Mouse (Mus musculus) thymus, adult 2 months (tissue): ENCODE data around the gene Sept9. TPM values are rescaled to one million over a fixed set of nuclear protein-coding genes. Genes with fewer than 3 reads are reported as not detected.
"Not testable (repeated sequence)": the region's sequence is repeated elsewhere in the genome, so short reads cannot be mapped to it uniquely, and the experiment has no call there.

ENCODE experiments used
- DNase-seq: peaks from one replicate; pipeline ENCODE4 v3.0.0; 2021
- H3K27ac ChIP-seq: fragments of 200-500 bp; 2 replicates; pipeline ENCODE4 v1.5.1; 2012; ENCODE audit warnings: low read length, control low read depth; ENCODE audit not compliant: control insufficient read depth, insufficient read depth
- H3K27me3 ChIP-seq: fragments of 200-500 bp; 2 replicates; pipeline ENCODE4 v1.6.1; 2012; ENCODE audit warnings: mild to moderate bottlenecking, low read length, moderate library complexity, mixed read lengths; ENCODE audit not compliant: control insufficient read depth, insufficient read depth
- H3K36me3 ChIP-seq: fragments of 200-500 bp; 2 replicates; pipeline ENCODE4 v1.6.1; 2012; ENCODE audit warnings: mild to moderate bottlenecking, low read length, moderate library complexity; ENCODE audit not compliant: control insufficient read depth, insufficient read depth
- H3K4me1 ChIP-seq: fragments of 200-500 bp; replicated peaks from 2 replicates; pipeline ENCODE4 v1.6.1; 2012; ENCODE audit warnings: low read length; ENCODE audit not compliant: control insufficient read depth, insufficient read depth
- H3K4me3 ChIP-seq: fragments of 200-500 bp; 2 replicates; pipeline ENCODE4 v1.5.1; 2012; ENCODE audit warnings: mild to moderate bottlenecking, low read length, control low read depth, moderate library complexity; ENCODE audit not compliant: control insufficient read depth, insufficient read depth
- CTCF ChIP-seq: fragments of 200-500 bp; IDR thresholded peaks from 2 replicates; pipeline ENCODE4 v1.5.1; 2012; ENCODE audit warnings: mild to moderate bottlenecking, control low read depth, low read length, moderate library complexity, borderline replicate concordance; ENCODE audit not compliant: control insufficient read depth, poor library complexity, insufficient read depth; ENCODE audit errors: extremely low read depth
- POLR2A ChIP-seq: fragments of 200-500 bp; IDR thresholded peaks from 2 replicates; pipeline ENCODE4 v1.6.1; 2012; ENCODE audit warnings: mild to moderate bottlenecking, low read length, control low read depth, moderate library complexity; ENCODE audit not compliant: control insufficient read depth, poor library complexity, insufficient read depth; ENCODE audit errors: extremely low read depth
- WGBS: fragments of 180-500 bp; shearing (Covaris S2); methylation state at CpG from one replicate; pipeline ENCODE4 v1.1.7; 2018; 5-methylcytosine and 5-hydroxymethylcytosine counted together
- polyA plus RNA-seq: library from polyadenylated mRNA; depleted of rRNA; stranded (reverse); fragments of >200 nt; gene quantifications from 2 replicates; pipeline ENCODE4 v1.2.3, GENCODE M21; 2012

Sept9 gene
- polyA plus RNA-seq, 1 experiment = 113 TPM

GRCm38 (mm10) chr11:117322730-117323579 is 123.5 kb downstream of the Sept9 start:
- no peaks in the 10 kb centered on the region for H3K27me3 ChIP-seq
- no peaks in the 10 kb centered on the region for H3K36me3 ChIP-seq
- H3K4me3 ChIP-seq = no peak overlapping the region
- no peak for DNase-seq
- TF ChIP-seq CTCF (no peak), POLR2A (no peak)
- WGBS = 80% methylated on average over 15 of the region's 15 CpGs
- peaks cover 91% of the 10 kb centered on the region for H3K4me1 ChIP-seq
- no peak overlapping the region for H3K27ac ChIP-seq

GRCm38 (mm10) chr11:117323976-117324574 is 124.6 kb downstream of the Sept9 start:
- Histone ChIP-seq H3K4me1 (peaks cover 87% of the 10 kb centered on the region), H3K4me3 (no peak overlapping the region), H3K27ac (peak overlapping the region; percentile 97)

GRCm38 (mm10) chr11:117324718-117325117 is 125.3 kb downstream of the Sept9 start:
- not testable (repeated sequence) for DNase-seq, H3K4me3 ChIP-seq, H3K27me3 ChIP-seq, H3K36me3 ChIP-seq
- peak overlapping the region; percentile 97 for H3K27ac ChIP-seq
- H3K4me1 ChIP-seq = peaks cover 85% of the 10 kb centered on the region
- WGBS = 79% methylated on average over 5 of the region's 5 CpGs

More at GRCm38 (mm10) chr11:117323976-117324574, 124.6 kb downstream of the Sept9 start:
- Histone ChIP-seq H3K27me3 (no peaks in the 10 kb centered on the region), H3K36me3 (no peaks in the 10 kb centered on the region)
- WGBS = 83% methylated on average over 12 of the region's 12 CpGs
- no peak for TF ChIP-seq POLR2A
- no peak for TF ChIP-seq CTCF
- DNase-seq = no peak

GRCm38 (mm10) chr11:117325131-117325467 is 125.6 kb downstream of the Sept9 start:
- Histone ChIP-seq H3K27me3 (no peaks in the 10 kb centered on the region), H3K36me3 (no peaks in the 10 kb centered on the region), H3K4me1 (peaks cover 84% of the 10 kb centered on the region), H3K4me3 (no peak overlapping the region), H3K27ac (peak overlapping the region; percentile 97)
- WGBS = 14% methylated on average over 5 of the region's 5 CpGs
- TF ChIP-seq POLR2A (no peak), CTCF (no peak)
- DNase-seq = peak; percentile 49

- Histone ChIP-seq H3K4me3 (peak overlapping the region; percentile 28), H3K36me3 (no peaks in the 10 kb centered on the region), H3K4me1 (peaks cover 84% of the 10 kb centered on the region), H3K27ac (peak overlapping the region; percentile 98), H3K27me3 (no peaks in the 10 kb centered on the region)
- peak; percentile 60; the same call in 1 of the 2 replicates for TF ChIP-seq POLR2A
- TF ChIP-seq CTCF = no peak
- 8% methylated on average over 12 of the region's 12 CpGs for WGBS
- peak; percentile 92 for DNase-seq
Measured at GRCm38 (mm10) chr11:117325468-117326139, 126.1 kb downstream of the Sept9 start.

- Histone ChIP-seq H3K27me3 (no peaks in the 10 kb centered on the region), H3K4me1 (peaks cover 86% of the 10 kb centered on the region), H3K4me3 (peak overlapping the region; percentile 28), H3K36me3 (no peaks in the 10 kb centered on the region), H3K27ac (peak overlapping the region; percentile 98)
- peak; percentile 49; the same call in 1 of the 2 replicates for TF ChIP-seq POLR2A
- no peak for TF ChIP-seq CTCF
- WGBS = 13% methylated on average over 4 of the region's 4 CpGs
- peak; percentile 65 for DNase-seq
Measured at GRCm38 (mm10) chr11:117326140-117326725, 126.8 kb downstream of the Sept9 start.
